Mouse (Mus musculus): ENCODE data around the gene Mogat2. TPM values are rescaled to one million over a fixed set of nuclear protein-coding genes. Genes with fewer than 3 reads are reported as not detected.

Gene Mogat2
- polyA plus RNA-seq, 1 experiment from 2014 or later: 2.5 TPM

GRCm38 (mm10) chr7:99200290-99200689 lies 38.1 kb downstream of the Mogat2 start:
- H3K36me3 ChIP-seq (ENCODE audit: control insufficient read depth, insufficient read depth, low read length): no peaks in the 10 kb centered on the region
- 39% methylated on average over 4 of the region's 4 CpGs for WGBS
- no peak overlapping the region for H3K4me2 ChIP-seq (ENCODE audit: low read depth, low read length)
- ATAC-seq (ENCODE audit: low read depth): no peak
- DNase-seq (ENCODE audit: low spot score): no peak
- no peaks in the 10 kb centered on the region for H3K9me3 ChIP-seq (ENCODE audit: control insufficient read depth, low read length)
- no peaks in the 10 kb centered on the region for H3K27me3 ChIP-seq (replicated peaks; ENCODE audit: control insufficient read depth, insufficient read depth, low read length)
- H3K4me3 ChIP-seq (ENCODE audit: low read depth, low read length): no peak overlapping the region
- H3K27ac ChIP-seq (replicated peaks; ENCODE audit: low read depth, low read length): no peak overlapping the region
- H3K4me1 ChIP-seq (ENCODE audit: control insufficient read depth, insufficient read depth, low read length): no peaks in the 10 kb centered on the region
- no peak overlapping the region for H3K9ac ChIP-seq (ENCODE audit: low read depth, low read length)

GRCm38 (mm10) chr7:99199451-99200175 lies 38.8 kb downstream of the Mogat2 start:
- ATAC-seq (ENCODE audit: low read depth): no peak
- Histone ChIP-seq H3K36me3 (ENCODE audit: control insufficient read depth, insufficient read depth, low read length) (no peaks in the 10 kb centered on the region), H3K27ac (replicated peaks; ENCODE audit: low read depth, low read length) (no peak overlapping the region), H3K4me3 (ENCODE audit: low read depth, low read length) (no peak overlapping the region), H3K4me1 (ENCODE audit: control insufficient read depth, insufficient read depth, low read length) (no peaks in the 10 kb centered on the region), H3K27me3 (replicated peaks; ENCODE audit: control insufficient read depth, insufficient read depth, low read length) (no peaks in the 10 kb centered on the region), H3K4me2 (ENCODE audit: low read depth, low read length) (no peak overlapping the region), H3K9me3 (ENCODE audit: control insufficient read depth, low read length) (no peaks in the 10 kb centered on the region), H3K9ac (ENCODE audit: low read depth, low read length) (no peak overlapping the region)
- DNase-seq (ENCODE audit: low spot score): no peak
- WGBS: 78% methylated on average over 9 of the region's 9 CpGs

- Histone ChIP-seq H3K4me1 (ENCODE audit: control insufficient read depth, insufficient read depth, low read length) (no peaks in the 10 kb centered on the region), H3K4me2 (ENCODE audit: low read depth, low read length) (no peak overlapping the region), H3K27me3 (replicated peaks; ENCODE audit: control insufficient read depth, insufficient read depth, low read length) (no peaks in the 10 kb centered on the region), H3K9me3 (ENCODE audit: control insufficient read depth, low read length) (no peaks in the 10 kb centered on the region), H3K9ac (ENCODE audit: low read depth, low read length) (no peak overlapping the region), H3K4me3 (ENCODE audit: low read depth, low read length) (no peak overlapping the region), H3K27ac (replicated peaks; ENCODE audit: low read depth, low read length) (no peak overlapping the region), H3K36me3 (ENCODE audit: control insufficient read depth, insufficient read depth, low read length) (no peaks in the 10 kb centered on the region)
- ATAC-seq (ENCODE audit: low read depth) (no peak), DNase-seq (ENCODE audit: low spot score) (no peak)
- 84% methylated on average over 2 of the region's 2 CpGs for WGBS
Observed at GRCm38 (mm10) chr7:99198811-99199210, 39.6 kb downstream of the Mogat2 start.

GRCm38 (mm10) chr7:99194511-99194910 lies 43.9 kb downstream of the Mogat2 start:
- no peak overlapping the region for H3K9ac ChIP-seq (ENCODE audit: low read depth, low read length)
- WGBS: 41% methylated on average over 2 of the region's 2 CpGs
- H3K36me3 ChIP-seq (ENCODE audit: control insufficient read depth, insufficient read depth, low read length): no peaks in the 10 kb centered on the region
- H3K4me1 ChIP-seq (ENCODE audit: control insufficient read depth, insufficient read depth, low read length): no peaks in the 10 kb centered on the region
- no peak for ATAC-seq (ENCODE audit: low read depth)
- no peak overlapping the region for H3K27ac ChIP-seq (replicated peaks; ENCODE audit: low read depth, low read length)
- DNase-seq (ENCODE audit: low spot score): no peak
- no peaks in the 10 kb centered on the region for H3K27me3 ChIP-seq (replicated peaks; ENCODE audit: control insufficient read depth, insufficient read depth, low read length)
- no peak overlapping the region for H3K4me2 ChIP-seq (ENCODE audit: low read depth, low read length)
- no peak overlapping the region for H3K4me3 ChIP-seq (ENCODE audit: low read depth, low read length)
- H3K9me3 ChIP-seq (ENCODE audit: control insufficient read depth, low read length): no peaks in the 10 kb centered on the region

- DNase-seq (ENCODE audit: low spot score) (no peak), ATAC-seq (ENCODE audit: low read depth) (no peak)
- H3K4me1 ChIP-seq (ENCODE audit: control insufficient read depth, insufficient read depth, low read length): no peaks in the 10 kb centered on the region
- H3K9ac ChIP-seq (ENCODE audit: low read depth, low read length): no peak overlapping the region
- no peak overlapping the region for H3K4me3 ChIP-seq (ENCODE audit: low read depth, low read length)
- no peak overlapping the region for H3K4me2 ChIP-seq (ENCODE audit: low read depth, low read length)
- 86% methylated on average over 4 of the region's 4 CpGs for WGBS
- H3K27ac ChIP-seq (replicated peaks; ENCODE audit: low read depth, low read length): no peak overlapping the region
- H3K9me3 ChIP-seq (ENCODE audit: control insufficient read depth, low read length): no peaks in the 10 kb centered on the region
- H3K27me3 ChIP-seq (replicated peaks; ENCODE audit: control insufficient read depth, insufficient read depth, low read length): no peaks in the 10 kb centered on the region
- no peaks in the 10 kb centered on the region for H3K36me3 ChIP-seq (ENCODE audit: control insufficient read depth, insufficient read depth, low read length)
Observed at GRCm38 (mm10) chr7:99193926-99194325, 44.5 kb downstream of the Mogat2 start.

GRCm38 (mm10) chr7:99191411-99191810 lies 47.0 kb downstream of the Mogat2 start:
- Histone ChIP-seq H3K4me1 (ENCODE audit: control insufficient read depth, insufficient read depth, low read length) (no peaks in the 10 kb centered on the region), H3K36me3 (ENCODE audit: control insufficient read depth, insufficient read depth, low read length) (no peaks in the 10 kb centered on the region), H3K27ac (replicated peaks; ENCODE audit: low read depth, low read length) (no peak overlapping the region), H3K27me3 (replicated peaks; ENCODE audit: control insufficient read depth, insufficient read depth, low read length) (no peaks in the 10 kb centered on the region), H3K9ac (ENCODE audit: low read depth, low read length) (no peak overlapping the region), H3K4me2 (ENCODE audit: low read depth, low read length) (no peak overlapping the region), H3K9me3 (ENCODE audit: control insufficient read depth, low read length) (no peaks in the 10 kb centered on the region), H3K4me3 (ENCODE audit: low read depth, low read length) (no peak overlapping the region)
- no peak for ATAC-seq (ENCODE audit: low read depth)
- DNase-seq (ENCODE audit: low spot score): no peak

- Histone ChIP-seq H3K4me3 (ENCODE audit: low read depth, low read length) (no peak overlapping the region), H3K4me2 (ENCODE audit: low read depth, low read length) (no peak overlapping the region), H3K27me3 (replicated peaks; ENCODE audit: control insufficient read depth, insufficient read depth, low read length) (no peaks in the 10 kb centered on the region), H3K27ac (replicated peaks; ENCODE audit: low read depth, low read length) (no peak overlapping the region), H3K4me1 (ENCODE audit: control insufficient read depth, insufficient read depth, low read length) (no peaks in the 10 kb centered on the region), H3K36me3 (ENCODE audit: control insufficient read depth, insufficient read depth, low read length) (no peaks in the 10 kb centered on the region), H3K9me3 (ENCODE audit: control insufficient read depth, low read length) (no peaks in the 10 kb centered on the region), H3K9ac (ENCODE audit: low read depth, low read length) (no peak overlapping the region)
- WGBS: 71% methylated on average over 5 of the region's 5 CpGs
- ATAC-seq (ENCODE audit: low read depth) (no peak), DNase-seq (ENCODE audit: low spot score) (no peak)
Observed at GRCm38 (mm10) chr7:99189885-99190284, 48.5 kb downstream of the Mogat2 start.

GRCm38 (mm10) chr7:99188630-99189029 lies 49.8 kb downstream of the Mogat2 start:
- ATAC-seq (ENCODE audit: low read depth): no peak
- H3K9me3 ChIP-seq (ENCODE audit: control insufficient read depth, low read length): no peaks in the 10 kb centered on the region
- H3K4me2 ChIP-seq (ENCODE audit: low read depth, low read length): no peak overlapping the region
- H3K27me3 ChIP-seq (replicated peaks; ENCODE audit: control insufficient read depth, insufficient read depth, low read length): no peaks in the 10 kb centered on the region
- H3K4me3 ChIP-seq (ENCODE audit: low read depth, low read length): no peak overlapping the region
- H3K4me1 ChIP-seq (ENCODE audit: control insufficient read depth, insufficient read depth, low read length): no peaks in the 10 kb centered on the region
- H3K9ac ChIP-seq (ENCODE audit: low read depth, low read length): no peak overlapping the region
- H3K27ac ChIP-seq (replicated peaks; ENCODE audit: low read depth, low read length): no peak overlapping the region
- H3K36me3 ChIP-seq (ENCODE audit: control insufficient read depth, insufficient read depth, low read length): no peaks in the 10 kb centered on the region
- 82% methylated on average over 4 of the region's 6 CpGs for WGBS
- DNase-seq (ENCODE audit: low spot score): no peak

GRCm38 (mm10) chr7:99187451-99187850 lies 51.0 kb downstream of the Mogat2 start:
- no peak overlapping the region for H3K4me2 ChIP-seq (ENCODE audit: low read depth, low read length)
- no peaks in the 10 kb centered on the region for H3K4me1 ChIP-seq (ENCODE audit: control insufficient read depth, insufficient read depth, low read length)
- no peaks in the 10 kb centered on the region for H3K27me3 ChIP-seq (replicated peaks; ENCODE audit: control insufficient read depth, insufficient read depth, low read length)
- no peak overlapping the region for H3K9ac ChIP-seq (ENCODE audit: low read depth, low read length)
- H3K36me3 ChIP-seq (ENCODE audit: control insufficient read depth, insufficient read depth, low read length): no peaks in the 10 kb centered on the region
- no peak overlapping the region for H3K4me3 ChIP-seq (ENCODE audit: low read depth, low read length)
- no peak overlapping the region for H3K27ac ChIP-seq (replicated peaks; ENCODE audit: low read depth, low read length)
- no peak for DNase-seq (ENCODE audit: low spot score)
- no peak for ATAC-seq (ENCODE audit: low read depth)
- no peaks in the 10 kb centered on the region for H3K9me3 ChIP-seq (ENCODE audit: control insufficient read depth, low read length)
- WGBS: 86% methylated on average over 5 of the region's 5 CpGs
